Mouse (Mus musculus) liver, embryonic 16.5 days (tissue): ENCODE results near the gene Nme3. TPM values are rescaled to one million over a fixed set of nuclear protein-coding genes. Genes with fewer than 3 reads are reported as not detected.

Experiments
- ATAC-seq: fragments of 200-750 bp; cut with Nextera tagmentation; 2 replicates; pipeline ENCODE4 v1.8.0; 2017; ENCODE audit warnings: low read depth, mild to moderate bottlenecking, moderate number of reproducible peaks, moderate library complexity
- H3K27ac ChIP-seq: fragments of 300-500 bp; sonication (generic); 2 replicates; pipeline ENCODE4 v1.5.1; 2014; ENCODE audit warnings: mild to moderate bottlenecking, low read length
- H3K27me3 ChIP-seq: fragments of 300-500 bp; sonication (generic); 2 replicates; pipeline ENCODE4 v1.6.1; 2014; ENCODE audit warnings: low read depth, low read length, mixed read lengths; ENCODE audit not compliant: control insufficient read depth, insufficient read depth
- H3K36me3 ChIP-seq: fragments of 300-500 bp; sonication (generic); 2 replicates; pipeline ENCODE4 v1.6.1; 2014; ENCODE audit warnings: mild to moderate bottlenecking; ENCODE audit not compliant: control insufficient read depth, insufficient read depth
- H3K4me1 ChIP-seq: fragments of 300-500 bp; sonication (generic); 2 replicates; pipeline ENCODE4 v1.6.1; 2014; ENCODE audit warnings: low read depth, low read length, mixed read lengths; ENCODE audit not compliant: control insufficient read depth
- H3K4me2 ChIP-seq: fragments of 300-500 bp; sonication (generic); 2 replicates; pipeline ENCODE4 v1.6.1; 2014; ENCODE audit warnings: low read depth, low read length, mixed read lengths
- H3K4me3 ChIP-seq: fragments of 300-500 bp; sonication (generic); 2 replicates; pipeline ENCODE4 v1.5.1; 2014; ENCODE audit warnings: low read depth, mild to moderate bottlenecking, low read length
- H3K9ac ChIP-seq: fragments of 300-500 bp; sonication (generic); 2 replicates; pipeline ENCODE4 v1.6.1; 2014; ENCODE audit warnings: low read depth, low read length
- H3K9me3 ChIP-seq: fragments of 300-500 bp; sonication (generic); replicated peaks from 2 replicates; pipeline ENCODE4 v1.6.1; 2016; ENCODE audit warnings: low read length; ENCODE audit not compliant: control insufficient read depth
- WGBS: fragments of 180-500 bp; shearing (Covaris S2); extraction: QIAGEN DNeasy Blood & Tissue Kit; methylation state at CpG from one replicate; pipeline ENCODE4 v1.1.7; 2014; ENCODE audit not compliant: insufficient replicate concordance; 5-methylcytosine and 5-hydroxymethylcytosine counted together
- polyA plus RNA-seq: library from polyadenylated mRNA; unstranded; fragments of >200 nt; fragmentation: Nextera tagmentation; extraction: Ambion mirVana; gene quantifications from 2 replicates; pipeline ENCODE4 v1.2.1, GENCODE M21; 2015

The Nme3 gene
- polyA plus RNA-seq, 1 experiment from 2014 or later: 46.7 TPM

DNA sequence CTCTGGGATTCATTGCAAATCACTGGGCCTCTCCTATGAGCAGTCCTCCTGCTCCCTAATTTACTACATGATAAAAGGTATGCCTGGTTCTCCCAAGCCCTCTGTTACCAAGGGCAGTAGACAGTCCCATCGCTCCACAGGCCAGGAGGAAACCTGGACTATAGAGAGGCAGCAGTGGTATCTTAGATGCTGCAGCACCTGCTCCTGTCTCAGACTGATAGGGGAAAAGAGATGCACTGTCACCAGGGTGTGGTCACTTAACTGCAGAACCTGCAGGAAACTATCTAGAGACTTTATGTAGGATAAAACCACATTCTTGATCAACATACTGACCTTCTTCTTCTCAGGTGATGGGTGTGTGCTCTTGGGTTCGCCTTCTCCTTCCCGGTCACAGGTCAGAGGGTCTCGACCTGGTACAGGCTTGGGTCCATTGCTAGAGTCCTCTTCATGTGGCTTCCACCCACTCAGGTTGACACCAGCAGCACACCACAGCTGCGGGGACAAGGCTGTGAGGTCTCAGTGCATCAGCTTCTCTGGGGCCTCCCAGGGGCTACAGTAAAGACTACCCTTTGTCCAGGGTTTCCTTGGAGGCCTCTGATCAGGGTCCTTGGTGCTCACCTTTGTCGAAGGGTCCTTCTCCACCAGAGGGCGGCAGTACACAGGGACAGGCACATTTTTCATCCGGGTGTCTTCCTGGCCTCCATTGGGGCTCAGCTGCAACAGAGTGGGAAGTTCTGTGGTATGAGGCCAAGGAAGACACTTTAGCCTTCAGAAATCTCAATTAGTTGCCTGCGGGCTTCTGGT, 6.6 kb downstream of the Nme3 start:
- 28% methylated on average over 9 of the region's 9 CpGs for WGBS
- Histone ChIP-seq H3K27me3 (no peaks in the 10 kb centered on the region), H3K4me2 (peak overlapping the region; percentile 72), H3K4me3 (peak overlapping the region; percentile 33), H3K36me3 (peaks cover 76% of the 10 kb centered on the region), H3K9ac (peak overlapping the region; percentile 60), H3K9me3 (no peaks in the 10 kb centered on the region), H3K4me1 (peaks cover 33% of the 10 kb centered on the region), H3K27ac (peak overlapping the region; percentile 98)
- peak; percentile 99 for ATAC-seq

DNA sequence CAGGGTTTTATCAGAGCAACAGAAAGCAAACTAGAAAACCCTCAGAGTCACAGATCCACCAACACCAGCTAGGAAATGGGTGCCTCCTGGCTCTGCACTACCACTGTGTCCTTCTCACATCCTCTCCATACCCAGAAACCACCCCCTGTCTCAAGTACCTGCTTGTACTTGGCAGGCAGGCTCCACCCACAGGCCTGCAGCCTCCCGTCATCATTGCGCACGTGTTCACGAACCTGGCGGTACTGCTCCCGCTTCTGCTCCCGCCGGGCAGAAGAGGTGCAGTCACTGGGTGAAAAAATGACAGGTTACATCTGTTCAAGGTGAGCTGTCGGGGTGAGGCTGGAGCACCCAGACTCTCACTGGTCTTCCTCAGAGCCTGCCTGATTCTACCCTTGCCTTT, 7.5 kb downstream of the Nme3 start:
- H3K27ac ChIP-seq: peak overlapping the region; percentile 98
- H3K4me3 ChIP-seq: no peak overlapping the region
- H3K27me3 ChIP-seq: no peaks in the 10 kb centered on the region
- H3K4me1 ChIP-seq: peaks cover 30% of the 10 kb centered on the region
- H3K36me3 ChIP-seq: peaks cover 78% of the 10 kb centered on the region
- no peaks in the 10 kb centered on the region for H3K9me3 ChIP-seq
- H3K9ac ChIP-seq: peak overlapping the region; percentile 60; the same call in 1 of the 2 replicates
- no peak overlapping the region for H3K4me2 ChIP-seq
- no peak for ATAC-seq
- 90% methylated on average over 9 of the region's 9 CpGs for WGBS

DNA sequence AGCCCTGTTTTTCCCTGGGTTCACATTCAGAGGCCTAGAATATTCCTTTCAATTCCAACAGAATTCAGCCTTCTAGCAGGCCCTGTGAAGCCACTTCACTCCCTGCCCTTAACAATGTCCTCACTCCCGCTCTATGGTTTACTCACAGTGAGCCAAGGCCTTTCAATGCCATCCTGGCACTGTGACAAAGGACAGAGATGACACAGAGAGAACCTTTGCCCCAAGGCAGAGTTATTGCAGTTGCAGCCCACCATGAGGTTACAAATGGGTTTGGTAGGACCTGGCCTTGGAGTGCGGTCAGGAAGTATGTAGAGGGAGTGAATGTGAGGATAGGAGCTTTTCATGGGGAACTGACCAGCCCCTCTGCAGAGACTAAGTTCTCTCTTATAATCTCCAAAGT, 11.3 kb downstream of the Nme3 start:
- Histone ChIP-seq H3K27me3 (no peaks in the 10 kb centered on the region), H3K4me2 (no peak overlapping the region), H3K27ac (no peak overlapping the region), H3K4me3 (no peak overlapping the region), H3K4me1 (peaks cover 15% of the 10 kb centered on the region), H3K9me3 (no peaks in the 10 kb centered on the region), H3K9ac (no peak overlapping the region), H3K36me3 (peaks cover 66% of the 10 kb centered on the region)
- whole genome bisulfite sequencing: 92% methylated on average over 2 of the region's 2 CpGs
- ATAC-seq: no peak

DNA sequence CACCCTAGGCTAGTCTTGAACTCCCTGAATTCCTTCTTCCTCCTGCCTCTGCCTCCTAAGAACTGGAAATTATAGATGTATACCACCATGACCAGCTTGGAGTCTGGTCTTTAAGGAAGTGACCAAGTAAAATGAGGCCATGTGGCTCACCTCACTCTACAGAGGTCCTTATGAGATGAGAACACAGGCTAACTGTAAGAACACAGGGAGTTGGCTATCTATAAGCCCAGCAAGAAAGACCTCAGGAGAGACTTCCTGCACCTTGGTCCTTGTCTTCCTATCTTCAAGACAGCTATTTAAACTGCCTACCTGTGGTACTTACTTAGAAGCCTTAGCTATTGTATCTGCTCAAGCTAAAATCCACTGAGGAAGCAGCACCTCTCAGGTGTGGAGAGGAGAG, 17.7 kb downstream of the Nme3 start:
- Histone ChIP-seq H3K9me3 (no peaks in the 10 kb centered on the region), H3K4me2 (no peak overlapping the region), H3K27me3 (no peaks in the 10 kb centered on the region), H3K36me3 (peaks cover 71% of the 10 kb centered on the region), H3K4me3 (no peak overlapping the region), H3K27ac (no peak overlapping the region), H3K4me1 (no peaks in the 10 kb centered on the region), H3K9ac (no peak overlapping the region)
- no peak for ATAC-seq

DNA sequence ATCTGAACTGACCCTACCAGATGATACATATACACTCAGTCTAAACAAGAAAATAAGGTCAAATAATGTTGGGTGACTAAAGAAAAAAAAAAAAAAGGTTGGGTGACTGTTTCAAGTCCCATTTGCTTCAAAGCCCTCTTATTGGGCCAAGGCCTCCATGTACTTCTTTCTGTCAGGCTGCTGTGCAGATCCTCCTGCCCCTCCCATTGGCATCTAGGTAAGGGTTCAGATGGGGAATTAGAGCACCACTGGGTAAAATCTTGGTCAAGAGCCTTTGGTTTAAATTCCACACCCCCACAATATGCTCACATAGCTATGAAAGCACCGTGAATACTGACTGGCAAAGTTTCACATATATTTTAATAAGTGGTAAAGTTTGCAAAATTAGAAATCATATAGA, 26.9 kb downstream of the Nme3 start:
- 79% methylated on average over 1 of the region's 1 CpGs for whole genome bisulfite sequencing
- no peak overlapping the region for H3K9ac ChIP-seq
- no peaks in the 10 kb centered on the region for H3K4me1 ChIP-seq
- peaks cover 41% of the 10 kb centered on the region for H3K36me3 ChIP-seq
- ATAC-seq: no peak
- no peaks in the 10 kb centered on the region for H3K9me3 ChIP-seq
- no peak overlapping the region for H3K27ac ChIP-seq
- H3K4me2 ChIP-seq: no peak overlapping the region
- H3K27me3 ChIP-seq: no peaks in the 10 kb centered on the region
- no peak overlapping the region for H3K4me3 ChIP-seq

DNA sequence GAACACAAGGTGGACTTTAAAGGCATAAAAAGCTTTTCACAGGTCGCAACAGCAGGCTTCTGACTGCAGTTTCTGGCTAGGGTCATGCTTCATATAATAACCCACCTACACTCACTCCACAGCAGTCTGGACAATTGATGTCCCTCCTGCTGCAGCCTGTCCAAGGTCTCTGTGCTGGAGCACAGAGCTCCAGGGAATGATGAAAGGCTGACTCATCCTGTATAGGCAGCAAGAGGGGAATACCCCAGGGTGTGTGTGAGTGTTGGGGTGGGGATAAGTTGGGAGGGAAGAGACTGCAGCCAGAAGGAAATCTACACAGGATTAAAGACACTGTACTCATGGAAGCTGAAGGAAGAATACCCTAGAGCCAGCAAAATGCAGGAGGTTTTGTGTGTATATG, 33.2 kb downstream of the Nme3 start:
- Histone ChIP-seq H3K4me2 (no peak overlapping the region), H3K4me3 (no peak overlapping the region), H3K9ac (no peak overlapping the region), H3K27ac (no peak overlapping the region), H3K36me3 (peaks cover 23% of the 10 kb centered on the region), H3K9me3 (no peaks in the 10 kb centered on the region), H3K27me3 (no peaks in the 10 kb centered on the region), H3K4me1 (peaks cover 14% of the 10 kb centered on the region)
- 88% methylated on average over 1 of the region's 1 CpGs for WGBS
- no peak for ATAC-seq

DNA sequence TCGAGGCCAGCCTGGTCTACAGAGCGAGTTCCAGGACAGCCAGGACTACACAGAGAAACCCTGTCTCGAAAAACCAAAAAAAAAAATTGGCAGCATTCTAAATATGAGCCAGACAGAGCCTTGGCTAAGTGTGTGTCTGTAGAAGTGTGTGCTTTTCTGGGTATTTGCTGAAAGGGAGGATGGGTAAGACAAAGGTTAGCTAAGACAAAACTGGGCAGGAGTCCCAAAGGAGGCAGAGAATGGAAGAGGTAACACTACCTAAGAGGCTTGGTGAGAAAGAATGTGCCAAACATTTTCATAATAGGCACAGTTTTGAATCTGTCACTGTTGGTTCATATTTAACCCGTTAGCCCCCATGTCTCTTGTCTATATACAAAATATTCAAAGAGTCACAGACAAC, 36.1 kb downstream of the Nme3 start:
- WGBS: 84% methylated on average over 4 of the region's 4 CpGs

DNA sequence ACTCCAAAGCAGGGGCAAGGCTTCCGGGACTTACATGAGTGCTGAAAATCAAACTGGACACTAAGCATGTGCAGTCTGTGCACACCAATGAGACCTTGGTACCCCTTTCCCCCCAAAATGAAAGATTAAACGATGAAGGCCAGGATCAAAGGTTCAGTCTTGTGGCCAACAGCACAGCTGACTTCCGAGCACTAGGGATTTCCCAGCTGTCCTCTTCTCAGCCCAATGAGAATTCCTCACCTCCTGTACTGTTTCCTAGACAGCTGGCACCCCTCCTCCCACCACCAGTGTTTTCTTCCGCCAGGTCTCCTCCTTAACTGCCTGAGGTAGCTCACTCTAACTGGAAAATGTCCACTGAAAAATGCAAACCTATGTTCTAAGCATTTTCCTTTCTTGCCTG, 36.9 kb downstream of the Nme3 start:
- Histone ChIP-seq H3K27me3 (no peaks in the 10 kb centered on the region), H3K4me1 (peaks cover 30% of the 10 kb centered on the region), H3K27ac (no peak overlapping the region), H3K9me3 (no peaks in the 10 kb centered on the region), H3K36me3 (peaks cover 2% of the 10 kb centered on the region; the same call in 1 of the 2 replicates), H3K4me3 (no peak overlapping the region), H3K4me2 (no peak overlapping the region), H3K9ac (no peak overlapping the region)
- WGBS: 70% methylated on average over 4 of the region's 4 CpGs
- no peak for ATAC-seq

More for the DNA sequence above, 36.1 kb downstream of the Nme3 start:
- Histone ChIP-seq H3K4me2 (no peak overlapping the region), H3K4me3 (no peak overlapping the region), H3K27me3 (no peaks in the 10 kb centered on the region), H3K9me3 (no peaks in the 10 kb centered on the region), H3K27ac (no peak overlapping the region), H3K4me1 (peaks cover 30% of the 10 kb centered on the region), H3K36me3 (peaks cover 7% of the 10 kb centered on the region), H3K9ac (no peak overlapping the region)
- ATAC-seq: no peak

DNA sequence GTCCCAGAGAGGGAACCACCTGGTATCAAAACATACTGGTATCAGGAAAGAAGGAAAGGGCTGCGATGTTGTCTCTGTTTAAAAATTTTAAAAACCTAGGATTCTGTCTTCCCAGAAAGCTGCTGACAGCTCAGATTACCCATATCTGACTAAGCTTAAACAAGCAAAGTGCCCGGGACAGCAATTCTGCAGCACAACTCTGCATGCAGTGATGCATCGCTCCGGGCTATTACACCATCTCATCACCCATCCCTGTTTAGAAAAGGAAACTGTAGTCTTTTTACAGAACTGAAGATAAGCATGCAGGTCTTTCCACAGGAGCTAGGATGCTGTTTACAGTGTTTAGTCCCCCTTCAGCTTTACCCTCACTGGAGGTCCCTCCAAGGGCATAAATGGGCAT, 38.6 kb downstream of the Nme3 start:
- Histone ChIP-seq H3K4me1 (peaks cover 30% of the 10 kb centered on the region), H3K4me3 (peak overlapping the region; percentile 78), H3K27me3 (no peaks in the 10 kb centered on the region), H3K4me2 (peak overlapping the region; percentile 95), H3K36me3 (peaks cover 2% of the 10 kb centered on the region; the same call in 1 of the 2 replicates), H3K9ac (peak overlapping the region; percentile 90), H3K27ac (peak overlapping the region; percentile 21), H3K9me3 (no peaks in the 10 kb centered on the region)
- WGBS: 65% methylated on average over 4 of the region's 4 CpGs
- no peak for ATAC-seq
